Mouse (Mus musculus): ENCODE measurements at regions not wholly inside any gene's neighbourhood (a gene's known extent, or its start where the extent isn't known, plus 50 kb on each side); places are given as distances from the start of the nearest gene placed in this dataset.

DNA sequence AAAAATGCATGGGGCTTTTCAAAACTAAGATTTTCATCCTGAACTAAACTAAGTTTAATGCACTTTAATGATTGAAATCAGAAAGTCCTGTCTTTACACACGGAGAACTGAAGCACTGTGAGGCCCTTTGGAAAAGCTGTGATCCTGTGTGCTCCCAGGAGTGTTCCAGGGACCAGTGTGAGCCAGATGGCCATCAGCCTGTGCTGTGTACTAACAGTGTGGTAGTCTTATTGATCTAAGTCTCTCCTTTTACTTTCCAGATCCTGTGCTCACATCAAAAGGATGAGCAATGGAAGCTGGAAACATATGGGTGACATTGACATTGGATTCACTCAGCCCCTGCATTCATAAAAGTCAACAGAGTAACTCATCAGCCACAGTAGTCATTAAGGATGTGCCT, 322.5 kb downstream of the Amd2 start:
- in situ Hi-C loops (cut with MboI, MseI), result loop anchor here (10.0 kb wide), 1 partner anchor 1624 kb away; no protein-coding TSS in a partner anchor

DNA sequence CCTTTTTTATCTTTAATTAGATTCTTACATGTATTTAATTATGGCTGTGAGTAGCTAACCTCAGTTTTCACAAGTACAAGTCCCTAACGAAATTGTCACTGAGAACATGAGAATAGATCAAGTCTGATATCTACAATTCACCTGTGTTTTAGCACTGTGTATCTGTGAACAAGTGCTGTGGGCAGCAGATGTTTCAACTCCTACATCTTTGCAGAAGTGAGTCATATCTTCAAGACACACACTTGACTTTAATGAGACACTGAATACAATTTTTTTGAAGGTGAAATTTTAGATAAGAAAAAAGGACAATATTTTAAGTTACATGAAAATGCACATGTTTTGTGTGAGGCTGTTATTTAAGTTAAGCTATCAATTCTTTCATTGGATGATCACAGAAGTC, 330.0 kb downstream of the Amd2 start:
- in situ Hi-C loops (cut with MboI, MseI), result loop anchor here (10.0 kb wide), 1 partner anchor 1617 kb away; no protein-coding TSS in a partner anchor

All from T-helper 1 cell (primary cell).